Mouse (Mus musculus) yolk sac, embryonic 10.5 days (tissue): Measurements from ENCODE around the gene Cc2d2a.

Experiments
- DNase-seq: peaks from one replicate; pipeline ENCODE4 v3.0.0-alpha.2; 2017; ENCODE audit warnings: low spot score

Gene Cc2d2a

GRCm38 (mm10) chr5:43728375-43729165 lies 66.4 kb downstream of the Cc2d2a start:
- DNase-seq, result no peak

- no peak for DNase-seq
Observed at GRCm38 (mm10) chr5:43732381-43732780, 70.2 kb downstream of the Cc2d2a start.

- DNase-seq, result no peak
Observed at GRCm38 (mm10) chr5:43744187-43744586, 82.0 kb downstream of the Cc2d2a start.

- peak; percentile 63 for DNase-seq
Observed at GRCm38 (mm10) chr5:43745156-43745555, 83.0 kb downstream of the Cc2d2a start.

GRCm38 (mm10) chr5:43748039-43748438 lies 85.9 kb downstream of the Cc2d2a start:
- no peak for DNase-seq

- no peak for DNase-seq
Observed at GRCm38 (mm10) chr5:43749092-43749491, 86.9 kb downstream of the Cc2d2a start.

GRCm38 (mm10) chr5:43770618-43771354 lies 108.6 kb downstream of the Cc2d2a start:
- no peak for DNase-seq

- DNase-seq, result no peak
Observed at GRCm38 (mm10) chr5:43771555-43771954, 109.4 kb downstream of the Cc2d2a start.

GRCm38 (mm10) chr5:43776407-43776806 lies 114.3 kb downstream of the Cc2d2a start:
- no peak for DNase-seq

- no peak for DNase-seq
Observed at GRCm38 (mm10) chr5:43776993-43777392, 114.8 kb downstream of the Cc2d2a start.

GRCm38 (mm10) chr5:43778583-43778982 lies 116.4 kb downstream of the Cc2d2a start:
- DNase-seq, result no peak

- DNase-seq, result peak; percentile 30
Observed at GRCm38 (mm10) chr5:43781423-43781976, 119.4 kb downstream of the Cc2d2a start.

- peak; percentile 84 for DNase-seq
Observed at GRCm38 (mm10) chr5:43781977-43782930, 120.1 kb downstream of the Cc2d2a start.

GRCm38 (mm10) chr5:43783996-43784395 lies 121.8 kb downstream of the Cc2d2a start:
- DNase-seq, result no peak

GRCm38 (mm10) chr5:43786607-43787006 lies 124.5 kb downstream of the Cc2d2a start:
- DNase-seq, result no peak

- no peak for DNase-seq
Observed at GRCm38 (mm10) chr5:43787976-43788752, 126.0 kb downstream of the Cc2d2a start.
